Mouse (Mus musculus): ENCODE measurements around the gene Lmo7. TPM values are rescaled to one million over a fixed set of nuclear protein-coding genes. Genes with fewer than 3 reads are reported as not detected.

Gene Lmo7
- polyA plus RNA-seq, 1 experiment: 0.79 TPM

DNA sequence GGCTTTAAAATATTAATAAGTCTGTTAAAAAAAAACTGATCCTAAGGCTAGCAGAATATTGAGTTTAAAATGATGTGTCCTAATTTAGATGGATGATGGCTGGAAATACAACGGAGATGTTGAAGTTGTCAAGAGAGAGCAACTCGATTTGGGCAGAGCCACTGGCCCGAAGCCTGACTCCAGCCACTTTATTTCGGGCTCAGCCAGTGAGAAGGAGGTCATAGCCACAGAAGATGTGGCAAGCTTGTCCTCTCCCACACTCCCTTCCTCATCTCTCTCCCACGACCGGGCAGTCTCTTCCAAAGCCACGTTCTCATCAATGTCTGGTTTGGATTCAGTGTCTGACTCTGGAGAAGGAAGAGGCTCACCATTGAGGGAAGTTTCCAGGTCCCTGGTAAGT, 172.2 kb downstream of the Lmo7 start:
- Histone ChIP-seq H3K27ac (ENCODE audit: insufficient read depth, low read length) (no peak overlapping the region), H3K4me1 (ENCODE audit: control insufficient read depth, insufficient read depth, insufficient read length) (no peaks in the 10 kb centered on the region), H3K4me3 (ENCODE audit: extremely low read depth, insufficient read depth, insufficient read length) (no peak overlapping the region), H3K27me3 (ENCODE audit: control insufficient read depth, insufficient read depth, low read length) (no peaks in the 10 kb centered on the region), H3K36me3 (ENCODE audit: control insufficient read depth, insufficient read depth, low read length) (no peaks in the 10 kb centered on the region)
- 92% methylated on average over 7 of the region's 7 CpGs for WGBS
- DNase-seq (ENCODE audit: low read depth in 1 of 2, low spot score in 2 of 2): no peak
- TF ChIP-seq POLR2A (IDR thresholded peaks at IDR 0.05; ENCODE audit: low read depth, low read length): no peak
- TF ChIP-seq CTCF (IDR thresholded peaks at IDR 0.05; ENCODE audit: extremely low read depth, insufficient read depth, insufficient read length, insufficient replicate concordance): no peak

DNA sequence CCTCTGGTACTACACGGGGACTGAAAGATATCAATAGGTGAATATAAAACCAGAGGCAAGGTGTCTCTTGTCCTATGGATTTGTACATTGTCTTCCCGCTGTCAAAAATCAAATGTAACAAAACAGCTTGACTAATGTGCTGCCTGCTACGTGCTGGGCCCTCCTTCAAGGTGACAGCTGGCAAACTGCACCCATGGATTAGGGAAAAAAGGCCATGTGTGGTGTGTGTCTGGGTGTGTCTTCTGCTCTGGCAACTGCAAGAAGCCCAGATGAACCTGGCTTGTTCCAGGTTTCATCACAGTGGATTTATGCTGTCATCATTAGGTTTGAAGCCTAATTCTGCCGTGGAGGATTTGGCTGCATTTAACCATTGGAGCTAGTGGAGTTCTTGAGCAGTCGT, 174.0 kb downstream of the Lmo7 start:
- Histone ChIP-seq H3K4me3 (ENCODE audit: extremely low read depth, insufficient read depth, insufficient read length) (no peak overlapping the region), H3K36me3 (ENCODE audit: control insufficient read depth, insufficient read depth, low read length) (no peaks in the 10 kb centered on the region), H3K27me3 (ENCODE audit: control insufficient read depth, insufficient read depth, low read length) (no peaks in the 10 kb centered on the region), H3K27ac (ENCODE audit: insufficient read depth, low read length) (no peak overlapping the region), H3K4me1 (ENCODE audit: control insufficient read depth, insufficient read depth, insufficient read length) (no peaks in the 10 kb centered on the region)
- WGBS: 84% methylated on average over 5 of the region's 5 CpGs
- TF ChIP-seq CTCF (IDR thresholded peaks at IDR 0.05; ENCODE audit: extremely low read depth, insufficient read depth, insufficient read length, insufficient replicate concordance) (no peak), POLR2A (IDR thresholded peaks at IDR 0.05; ENCODE audit: low read depth, low read length) (no peak)
- no peak for DNase-seq (ENCODE audit: low read depth in 1 of 2, low spot score in 2 of 2)

DNA sequence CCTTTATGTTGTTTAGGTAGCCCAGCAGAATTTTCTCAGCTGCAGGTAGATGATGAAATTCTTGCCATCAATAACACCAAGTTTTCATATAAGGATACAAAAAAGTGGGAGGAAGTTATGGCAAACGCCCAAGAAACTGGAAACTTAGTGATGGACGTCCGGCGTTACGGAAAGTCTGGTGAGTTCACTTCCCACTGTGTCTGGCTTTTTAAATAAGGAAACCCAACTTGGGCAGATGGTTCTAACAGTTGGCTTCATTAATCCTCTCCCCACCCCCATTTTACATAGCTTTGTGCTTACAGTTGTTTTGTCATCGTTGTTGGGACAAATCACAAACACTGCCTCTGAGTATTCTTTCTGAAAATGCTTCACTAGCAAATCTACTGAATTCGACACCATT, 182.2 kb downstream of the Lmo7 start:
- H3K27ac ChIP-seq (ENCODE audit: insufficient read depth, low read length): no peak overlapping the region
- DNase-seq (ENCODE audit: low read depth in 1 of 2, low spot score in 2 of 2): no peak
- H3K27me3 ChIP-seq (ENCODE audit: control insufficient read depth, insufficient read depth, low read length): no peaks in the 10 kb centered on the region
- H3K4me3 ChIP-seq (ENCODE audit: extremely low read depth, insufficient read depth, insufficient read length): no peak overlapping the region
- WGBS: 87% methylated on average over 7 of the region's 7 CpGs
- no peaks in the 10 kb centered on the region for H3K36me3 ChIP-seq (ENCODE audit: control insufficient read depth, insufficient read depth, low read length)
- TF ChIP-seq POLR2A (IDR thresholded peaks at IDR 0.05; ENCODE audit: low read depth, low read length): no peak
- no peak for TF ChIP-seq CTCF (IDR thresholded peaks at IDR 0.05; ENCODE audit: extremely low read depth, insufficient read depth, insufficient read length, insufficient replicate concordance)
- H3K4me1 ChIP-seq (ENCODE audit: control insufficient read depth, insufficient read depth, insufficient read length): no peaks in the 10 kb centered on the region

DNA sequence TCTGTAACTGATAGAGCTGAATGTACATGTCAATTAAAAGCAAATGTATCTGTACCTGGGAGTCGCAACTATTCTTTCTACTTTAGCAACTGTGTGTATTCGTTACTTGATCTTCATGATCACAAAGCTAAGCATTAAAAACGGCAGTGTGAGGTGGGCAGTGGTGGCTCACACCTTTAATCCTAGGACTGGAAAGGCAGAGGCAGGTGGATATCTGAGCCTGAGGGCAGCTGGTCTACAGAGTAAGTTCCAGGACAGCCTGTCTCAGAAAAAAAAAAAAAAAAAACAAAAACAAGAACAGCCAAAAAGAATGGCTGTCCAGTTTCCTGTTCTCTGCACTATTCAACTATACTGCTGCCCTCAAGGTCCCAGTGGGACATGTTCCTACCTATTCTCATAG, 182.6 kb downstream of the Lmo7 start:
- H3K36me3 ChIP-seq (ENCODE audit: control insufficient read depth, insufficient read depth, low read length): no peaks in the 10 kb centered on the region
- WGBS: 90% methylated on average over 3 of the region's 3 CpGs
- no peak overlapping the region for H3K27ac ChIP-seq (ENCODE audit: insufficient read depth, low read length)
- no peaks in the 10 kb centered on the region for H3K27me3 ChIP-seq (ENCODE audit: control insufficient read depth, insufficient read depth, low read length)
- H3K4me3 ChIP-seq (ENCODE audit: extremely low read depth, insufficient read depth, insufficient read length): no peak overlapping the region
- DNase-seq (ENCODE audit: low read depth in 1 of 2, low spot score in 2 of 2): no peak
- TF ChIP-seq POLR2A (IDR thresholded peaks at IDR 0.05; ENCODE audit: low read depth, low read length) (no peak), CTCF (IDR thresholded peaks at IDR 0.05; ENCODE audit: extremely low read depth, insufficient read depth, insufficient read length, insufficient replicate concordance) (no peak)
- no peaks in the 10 kb centered on the region for H3K4me1 ChIP-seq (ENCODE audit: control insufficient read depth, insufficient read depth, insufficient read length)

DNA sequence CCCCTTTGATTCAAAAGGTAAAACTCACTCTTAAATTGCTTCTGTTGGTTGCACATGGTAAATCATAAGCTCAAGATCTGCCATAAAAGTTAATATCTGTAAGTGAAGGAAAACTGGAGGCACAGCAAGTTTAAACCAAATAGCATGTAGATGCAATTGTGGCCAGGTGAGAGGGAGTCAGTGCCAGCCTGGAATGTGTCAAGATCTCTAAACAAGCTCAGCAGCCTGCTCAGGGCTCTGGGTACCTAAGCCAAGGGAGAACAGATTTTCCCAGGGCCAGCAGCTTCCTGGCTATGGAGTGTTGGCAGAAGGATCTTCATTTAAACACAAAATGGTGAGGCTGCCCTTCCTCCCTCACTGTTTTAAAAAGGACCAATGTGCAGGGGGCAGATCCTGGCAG, 184.6 kb downstream of the Lmo7 start:
- Histone ChIP-seq H3K27ac (ENCODE audit: insufficient read depth, low read length) (no peak overlapping the region), H3K4me3 (ENCODE audit: extremely low read depth, insufficient read depth, insufficient read length) (no peak overlapping the region), H3K36me3 (ENCODE audit: control insufficient read depth, insufficient read depth, low read length) (no peaks in the 10 kb centered on the region), H3K4me1 (ENCODE audit: control insufficient read depth, insufficient read depth, insufficient read length) (no peaks in the 10 kb centered on the region), H3K27me3 (ENCODE audit: control insufficient read depth, insufficient read depth, low read length) (no peaks in the 10 kb centered on the region)
- DNase-seq (ENCODE audit: low read depth in 1 of 2, low spot score in 2 of 2): no peak
- TF ChIP-seq CTCF (IDR thresholded peaks at IDR 0.05; ENCODE audit: extremely low read depth, insufficient read depth, insufficient read length, insufficient replicate concordance) (no peak), POLR2A (IDR thresholded peaks at IDR 0.05; ENCODE audit: low read depth, low read length) (no peak)

DNA sequence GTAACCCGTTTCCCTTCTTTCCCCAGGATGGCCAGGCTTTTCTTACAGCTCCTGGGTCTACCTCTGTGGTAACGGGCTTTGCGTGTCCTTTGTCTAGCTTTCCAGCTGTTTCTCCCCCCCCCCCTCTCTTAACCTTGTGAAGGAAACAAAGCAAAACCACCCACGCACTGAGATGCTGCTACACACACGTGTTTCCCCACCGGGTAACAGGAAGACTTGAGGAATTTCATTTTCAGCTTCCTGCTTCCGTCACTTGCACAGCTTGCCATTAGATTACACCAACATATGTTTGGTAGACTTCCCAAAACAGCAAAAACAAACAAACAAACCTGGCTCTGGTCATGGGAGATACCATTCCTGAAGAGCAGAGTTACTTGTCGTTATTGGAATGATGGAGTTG, 186.1 kb downstream of the Lmo7 start:
- Histone ChIP-seq H3K27me3 (ENCODE audit: control insufficient read depth, insufficient read depth, low read length) (no peaks in the 10 kb centered on the region), H3K36me3 (ENCODE audit: control insufficient read depth, insufficient read depth, low read length) (no peaks in the 10 kb centered on the region), H3K4me3 (ENCODE audit: extremely low read depth, insufficient read depth, insufficient read length) (no peak overlapping the region), H3K4me1 (ENCODE audit: control insufficient read depth, insufficient read depth, insufficient read length) (no peaks in the 10 kb centered on the region), H3K27ac (ENCODE audit: insufficient read depth, low read length) (no peak overlapping the region)
- WGBS: 54% methylated on average over 8 of the region's 8 CpGs
- no peak for DNase-seq (ENCODE audit: low read depth in 1 of 2, low spot score in 2 of 2)
- TF ChIP-seq POLR2A (IDR thresholded peaks at IDR 0.05; ENCODE audit: low read depth, low read length) (no peak), CTCF (IDR thresholded peaks at IDR 0.05; ENCODE audit: extremely low read depth, insufficient read depth, insufficient read length, insufficient replicate concordance) (no peak)

DNA sequence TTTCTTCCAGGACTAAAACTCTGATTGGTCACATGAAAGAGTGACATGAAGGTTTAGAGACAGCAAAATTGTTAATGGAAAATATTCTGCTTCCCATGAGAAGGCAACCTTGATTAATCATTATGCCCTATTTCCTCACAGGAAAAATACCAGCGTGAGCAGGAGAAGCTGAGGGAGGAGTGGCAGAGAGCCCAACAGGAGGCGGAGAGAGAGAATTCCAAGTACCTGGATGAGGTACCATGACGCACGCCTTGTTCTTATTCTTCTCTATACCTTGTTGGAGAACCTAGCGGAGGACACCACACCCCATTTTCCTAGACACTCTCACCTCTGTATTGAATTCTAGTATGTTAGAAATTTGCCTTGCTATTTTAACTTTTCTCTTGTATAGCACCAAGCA, 188.7 kb downstream of the Lmo7 start:
- H3K36me3 ChIP-seq (ENCODE audit: control insufficient read depth, insufficient read depth, low read length): no peaks in the 10 kb centered on the region
- 97% methylated on average over 5 of the region's 5 CpGs for WGBS
- no peaks in the 10 kb centered on the region for H3K4me1 ChIP-seq (ENCODE audit: control insufficient read depth, insufficient read depth, insufficient read length)
- no peaks in the 10 kb centered on the region for H3K27me3 ChIP-seq (ENCODE audit: control insufficient read depth, insufficient read depth, low read length)
- H3K4me3 ChIP-seq (ENCODE audit: extremely low read depth, insufficient read depth, insufficient read length): no peak overlapping the region
- DNase-seq (ENCODE audit: low read depth in 1 of 2, low spot score in 2 of 2): no peak
- H3K27ac ChIP-seq (ENCODE audit: insufficient read depth, low read length): no peak overlapping the region
- TF ChIP-seq CTCF (IDR thresholded peaks at IDR 0.05; ENCODE audit: extremely low read depth, insufficient read depth, insufficient read length, insufficient replicate concordance) (no peak), POLR2A (IDR thresholded peaks at IDR 0.05; ENCODE audit: low read depth, low read length) (no peak)

Data from spleen, adult 2 months (tissue).